Mouse (Mus musculus) embryo, embryonic 10 days (tissue): ENCODE results near the gene Rhbdd1.

Experiments used
- DNase-seq: peaks from one replicate; pipeline ENCODE4 v3.0.0-alpha.2; 2015; ENCODE audit warnings: low spot score

Rhbdd1 gene

DNA sequence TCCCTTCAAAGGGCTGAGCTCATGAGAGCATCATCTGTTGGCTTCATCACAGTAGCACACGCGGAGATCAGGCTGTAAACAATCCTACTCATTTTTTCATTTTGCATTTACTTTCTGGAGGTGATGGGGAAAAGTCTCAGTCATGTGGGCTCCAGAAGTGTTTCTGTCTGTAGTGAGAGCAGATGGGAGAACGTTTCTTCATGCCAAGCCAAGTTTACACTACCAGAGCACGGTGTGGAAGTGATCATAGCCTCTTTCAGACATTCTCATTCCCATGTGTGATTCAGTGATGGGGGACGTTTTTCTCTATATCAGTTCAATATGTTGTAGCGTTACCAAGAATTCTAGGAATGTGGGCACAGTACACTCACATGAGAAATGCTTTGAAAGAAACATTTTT lies 45.9 kb downstream of the Rhbdd1 start:
- DNase-seq = no peak

DNA sequence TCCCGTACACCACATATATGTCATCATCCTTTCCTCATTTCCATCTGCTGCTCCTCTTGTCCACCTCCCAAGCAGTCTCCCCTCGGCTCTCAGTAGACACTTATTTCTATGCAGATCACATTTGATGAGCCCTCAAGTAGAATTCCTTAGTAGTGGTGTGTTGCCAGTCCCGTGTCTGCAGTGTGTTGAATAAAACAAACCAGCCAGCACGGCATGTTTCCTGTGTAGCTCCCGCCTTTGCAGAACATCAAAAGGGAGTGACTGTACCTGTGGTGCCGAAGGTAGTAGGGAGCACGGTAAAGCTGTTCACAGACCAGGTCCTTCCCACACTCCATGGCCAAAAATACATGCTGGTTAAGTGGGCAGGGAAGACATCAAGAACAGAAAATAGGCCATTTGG lies 47.8 kb downstream of the Rhbdd1 start:
- no peak for DNase-seq

DNA sequence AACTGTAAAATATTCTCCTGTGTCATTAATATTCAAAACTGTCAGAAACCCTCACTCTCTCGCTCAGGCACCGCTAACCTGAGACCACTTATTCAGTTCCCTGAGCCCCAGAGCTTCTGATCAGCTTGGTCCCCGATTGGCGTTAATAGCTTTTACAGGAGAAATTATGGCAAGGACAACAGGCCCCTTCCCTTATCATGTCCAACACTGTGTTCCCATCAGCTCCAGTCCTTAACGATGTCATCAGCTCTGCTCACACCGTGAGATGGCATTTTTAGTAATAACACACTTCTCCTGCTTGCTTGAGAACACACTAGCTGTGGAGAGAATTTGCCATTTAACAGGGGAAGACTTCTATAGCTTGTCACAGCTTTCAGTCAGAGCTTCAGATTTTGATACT lies 48.2 kb downstream of the Rhbdd1 start:
- no peak for DNase-seq

DNA sequence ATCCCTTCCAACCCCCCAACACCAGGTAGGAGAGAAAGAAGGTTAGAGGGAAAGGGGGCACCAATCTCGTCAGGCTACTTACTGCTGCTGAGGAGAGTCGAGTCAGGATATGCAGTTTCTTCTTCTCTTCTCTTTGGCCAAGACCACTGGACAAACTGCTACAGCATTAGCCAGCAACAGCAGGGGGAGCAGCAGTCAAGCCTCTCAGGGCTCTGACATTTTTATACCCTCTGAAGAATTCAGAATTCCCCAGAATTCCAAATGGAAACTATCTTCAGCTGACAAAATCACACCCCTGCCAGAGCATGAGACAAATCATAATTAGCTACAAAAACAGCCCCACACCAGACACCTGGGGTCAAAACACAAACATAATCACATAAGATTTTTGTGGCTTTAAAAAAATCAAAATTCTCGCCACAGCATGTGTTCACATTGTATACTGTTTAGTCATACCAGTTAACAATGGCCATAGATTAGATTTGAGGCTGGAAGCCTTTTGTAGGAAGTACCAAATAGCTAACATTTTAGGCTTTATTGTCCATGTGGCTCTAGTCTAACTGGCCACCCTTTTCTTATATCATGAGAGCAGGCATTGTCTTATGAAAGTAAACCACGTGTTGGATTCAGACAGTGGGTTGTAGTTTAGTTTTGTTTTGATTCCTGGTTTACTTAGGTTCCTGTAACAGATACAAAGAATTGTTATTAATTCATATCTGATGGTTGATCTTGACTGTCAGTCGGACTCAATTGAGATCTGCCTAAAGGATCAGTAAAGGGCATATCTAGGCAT lies 55.6 kb downstream of the Rhbdd1 start:
- DNase-seq = no peak

DNA sequence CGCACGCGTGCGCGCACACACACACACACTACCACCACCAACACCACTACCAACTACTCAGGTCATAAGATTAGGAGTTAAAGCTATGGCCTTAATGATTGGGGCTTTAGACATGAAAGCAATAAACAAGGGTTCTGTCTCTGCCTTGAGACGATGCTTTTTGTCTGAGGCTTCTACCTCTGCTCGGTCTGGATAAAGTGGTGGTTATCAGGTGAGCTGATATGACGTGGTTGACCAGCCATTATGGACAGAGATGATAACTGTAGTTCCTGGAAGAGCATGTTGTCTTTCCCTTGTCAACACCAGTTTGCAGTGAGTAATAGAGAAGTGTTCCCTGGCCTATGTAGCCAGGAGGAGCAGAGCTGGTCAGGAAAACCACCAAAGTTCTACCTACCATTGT lies 57.7 kb downstream of the Rhbdd1 start:
- peak; percentile 11 for DNase-seq

DNA sequence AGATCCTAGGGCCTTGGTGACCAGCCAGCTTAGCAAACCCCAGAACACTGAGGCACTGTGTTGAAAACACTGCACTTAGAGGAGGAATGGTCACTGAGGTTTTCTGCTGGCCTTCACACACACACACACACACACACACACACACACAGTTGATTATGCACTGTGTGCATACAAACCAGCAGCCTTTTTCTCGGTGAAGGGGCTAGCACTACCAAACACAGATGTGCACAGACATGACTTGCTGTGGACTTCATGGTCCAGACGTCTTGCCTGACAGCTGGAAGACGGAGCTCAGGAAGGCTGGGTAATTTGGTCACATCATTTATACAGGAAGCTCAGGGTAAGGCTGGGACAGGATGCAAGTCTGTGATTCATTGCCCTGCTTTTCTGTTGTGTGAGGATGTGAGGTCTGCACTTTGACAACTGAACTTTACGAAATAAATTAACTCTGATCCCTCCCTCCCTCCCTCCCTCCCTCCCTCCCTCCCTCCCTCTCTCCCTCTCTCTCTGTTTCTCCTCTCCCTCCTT lies 58.6 kb downstream of the Rhbdd1 start:
- peak; percentile 50 for DNase-seq

DNA sequence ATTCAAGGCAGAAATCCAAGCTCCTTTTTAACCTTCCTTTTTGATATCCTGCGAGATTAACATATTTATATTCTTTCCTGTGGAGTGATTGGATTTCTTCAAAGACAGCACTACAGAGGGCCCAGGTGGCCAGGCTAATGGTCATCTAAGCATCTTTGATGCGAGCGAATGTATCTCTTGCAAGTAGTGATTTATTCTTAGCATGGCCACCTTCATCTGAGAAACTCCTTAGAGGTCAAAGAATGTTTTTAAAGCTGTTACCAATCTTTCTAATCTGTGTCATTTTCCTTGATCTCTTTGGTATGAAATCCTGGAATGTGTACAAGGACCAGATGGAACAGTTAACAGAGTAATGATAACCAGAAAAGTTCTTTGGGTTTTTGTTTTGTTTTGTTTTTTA lies 59.2 kb downstream of the Rhbdd1 start:
- peak; percentile 24 for DNase-seq

DNA sequence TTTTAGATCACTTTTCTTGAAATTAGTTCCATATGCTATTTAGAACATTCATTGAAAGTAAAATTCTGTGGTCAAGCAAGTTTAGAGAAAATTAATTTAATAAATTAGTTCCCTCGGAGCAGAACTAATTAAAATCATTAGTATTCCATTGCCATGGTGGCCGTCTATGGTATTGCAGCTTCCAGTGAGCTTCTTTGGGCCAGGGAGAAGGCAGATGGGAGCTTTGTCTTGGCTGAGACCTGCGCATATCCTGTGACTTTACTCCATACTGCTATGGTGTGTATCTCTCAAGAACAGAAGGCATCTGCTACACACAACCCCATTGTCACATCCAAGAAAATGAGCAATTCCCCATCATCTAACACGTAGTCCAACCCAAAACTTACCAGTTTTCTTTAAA lies 65.7 kb downstream of the Rhbdd1 start:
- no peak for DNase-seq

DNA sequence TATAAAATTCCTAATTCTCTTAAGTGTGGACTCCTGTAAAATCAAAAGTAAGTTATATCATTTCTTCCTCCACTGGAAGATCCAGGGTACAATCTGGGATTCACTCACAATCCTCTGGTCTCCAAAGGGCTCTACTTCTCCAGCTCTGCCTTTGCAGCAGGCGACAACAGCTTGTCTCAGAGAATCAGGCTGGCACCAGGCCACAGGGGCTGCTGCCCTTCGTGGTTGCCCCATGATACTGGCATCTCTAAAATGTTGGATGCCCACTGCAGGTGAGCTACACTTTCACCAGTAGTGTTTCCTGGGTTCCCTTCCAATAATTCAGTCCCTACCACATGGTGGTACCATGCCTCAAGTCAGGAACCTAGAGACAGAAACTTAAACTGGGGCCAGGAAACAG lies 67.9 kb downstream of the Rhbdd1 start:
- no peak for DNase-seq

DNA sequence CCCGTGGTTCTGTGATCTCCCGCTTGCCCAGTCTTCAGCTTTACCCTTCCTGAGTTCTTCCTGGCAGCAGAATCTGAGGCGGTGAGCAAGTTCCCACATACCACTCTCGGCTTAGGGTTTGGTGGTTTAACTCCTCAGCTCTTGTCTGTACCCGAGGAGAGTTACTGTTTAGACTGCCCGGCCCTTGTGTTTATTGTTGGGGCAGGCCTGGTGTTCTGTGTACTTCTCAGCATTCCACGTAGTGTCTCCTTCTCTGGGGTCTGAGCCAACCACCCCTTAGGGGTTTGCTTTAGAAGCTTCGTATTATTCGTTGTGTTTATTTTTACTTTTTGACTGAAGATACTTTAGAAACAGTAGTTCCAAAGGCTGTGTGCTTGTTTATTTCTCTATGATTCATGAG lies 68.8 kb downstream of the Rhbdd1 start:
- DNase-seq = no peak

DNA sequence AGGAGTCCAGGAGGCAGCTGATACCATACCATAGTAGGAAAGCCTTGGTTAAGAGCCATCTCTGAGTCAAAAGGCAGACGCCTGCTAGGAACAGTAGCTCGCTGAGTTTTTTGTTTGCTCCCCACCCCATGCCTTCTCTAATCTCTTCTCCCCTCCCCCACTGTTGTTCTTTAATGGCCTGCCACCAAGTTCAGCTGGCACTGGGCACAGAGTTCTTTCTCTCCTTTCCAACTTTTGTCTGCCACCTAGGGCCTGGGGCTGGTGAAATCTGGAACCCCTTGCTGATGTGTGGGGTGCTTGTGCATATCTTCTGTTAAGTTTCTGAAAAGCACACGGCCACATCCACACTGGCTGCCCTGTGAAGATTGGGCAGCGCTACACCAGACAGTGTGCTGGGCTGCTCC lies 69.6 kb downstream of the Rhbdd1 start:
- DNase-seq = no peak

DNA sequence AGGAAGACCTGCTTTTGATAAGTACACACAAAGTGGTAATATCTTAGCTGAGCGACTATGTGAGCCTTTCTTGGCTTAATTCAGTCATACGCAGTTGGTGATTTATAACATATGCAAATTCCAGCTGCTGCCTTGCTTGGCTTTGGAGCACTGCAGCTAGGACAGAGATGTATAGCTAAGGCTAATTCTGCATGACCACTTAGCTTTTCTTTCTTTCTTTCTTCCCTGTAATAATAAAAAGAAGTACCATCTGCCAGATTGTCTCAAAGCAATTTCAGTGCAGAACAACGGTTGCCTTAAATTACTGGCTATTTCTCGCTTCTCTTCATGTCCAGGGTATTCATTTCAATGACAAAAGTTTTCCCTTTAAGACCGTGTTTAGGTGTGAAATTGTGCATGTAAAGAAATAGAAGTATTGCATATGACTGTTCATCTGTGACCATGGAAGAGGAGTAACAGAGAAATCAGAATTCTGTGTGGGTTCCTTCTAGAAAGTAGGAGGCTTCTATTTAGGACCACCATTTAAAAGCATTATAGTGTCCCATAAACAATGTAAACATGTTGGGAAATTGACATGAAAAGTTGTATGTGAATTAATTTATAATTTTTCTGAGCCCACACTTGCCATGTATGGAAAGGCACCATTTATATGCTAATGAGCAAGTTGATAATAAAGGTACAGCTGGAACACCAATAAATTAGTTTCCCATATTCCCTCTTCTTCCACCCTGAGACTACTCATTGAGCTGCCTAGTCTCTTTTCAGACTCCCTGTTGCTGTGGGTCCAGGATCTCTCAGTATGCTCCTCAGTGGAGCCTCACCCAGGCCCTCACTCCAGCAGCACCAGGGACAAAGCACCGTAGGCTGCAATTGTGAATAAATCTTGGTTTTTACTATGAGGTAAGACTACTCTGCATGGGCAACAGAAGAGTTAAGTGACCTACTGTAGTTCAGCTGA lies 70.8 kb downstream of the Rhbdd1 start:
- DNase-seq = peak; percentile 21

DNA sequence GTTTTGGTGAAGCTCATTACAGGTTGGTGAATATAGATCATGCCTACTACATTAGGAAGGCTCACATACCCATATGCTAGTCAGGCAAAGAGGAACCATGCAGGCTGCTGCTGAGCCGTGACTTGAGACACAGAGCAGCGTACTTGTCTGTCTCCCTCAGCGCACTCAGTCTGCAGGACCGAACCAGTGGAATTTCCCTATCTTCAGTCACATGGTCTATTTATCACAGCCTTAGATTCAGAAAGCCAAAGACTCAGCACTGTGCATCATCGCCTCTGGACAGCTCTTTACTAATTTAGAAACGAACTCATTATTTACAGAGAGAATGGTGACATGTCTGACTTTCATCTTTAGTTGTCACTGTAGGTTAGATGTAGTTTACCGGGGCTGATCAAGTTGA lies 73.1 kb downstream of the Rhbdd1 start:
- DNase-seq = no peak

DNA sequence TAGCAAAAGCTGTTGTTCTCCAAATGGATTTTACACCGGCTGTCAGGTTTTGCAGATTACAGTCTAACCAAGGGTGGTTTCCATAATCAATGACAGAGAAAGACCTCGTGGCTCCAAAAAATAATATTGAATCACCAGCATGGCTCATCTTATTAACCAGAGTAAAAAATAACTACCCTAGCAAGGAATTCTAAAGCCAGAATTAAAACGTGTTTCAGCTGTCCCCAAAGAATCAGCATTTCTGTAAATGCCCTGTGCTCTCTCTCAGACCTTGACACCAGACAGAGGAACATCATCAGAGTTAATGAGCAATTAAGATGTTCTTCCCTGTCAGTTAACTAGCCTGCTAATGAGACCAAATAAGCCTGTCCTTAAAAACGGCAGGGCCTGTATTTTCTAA lies 79.1 kb downstream of the Rhbdd1 start:
- DNase-seq = no peak

DNA sequence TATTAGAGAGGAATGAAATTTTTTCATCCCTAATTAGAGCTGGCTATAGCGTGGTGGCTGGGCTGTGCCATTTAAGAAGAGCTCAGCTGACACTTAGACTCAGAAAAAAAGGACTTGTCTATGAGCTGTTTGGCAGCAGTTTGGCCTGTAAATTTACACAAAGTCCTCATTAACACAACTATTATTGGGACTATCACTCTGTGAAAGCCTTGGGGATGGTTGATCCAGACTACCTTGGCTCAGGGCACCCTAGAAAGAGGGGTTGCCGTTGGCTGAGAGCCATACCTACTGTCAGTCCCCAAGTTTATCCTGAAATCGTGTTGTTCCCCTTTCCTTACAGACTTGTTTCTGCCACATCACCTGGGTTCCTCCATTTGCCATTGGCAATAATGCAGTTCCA lies 91.5 kb downstream of the Rhbdd1 start:
- DNase-seq = no peak

DNA sequence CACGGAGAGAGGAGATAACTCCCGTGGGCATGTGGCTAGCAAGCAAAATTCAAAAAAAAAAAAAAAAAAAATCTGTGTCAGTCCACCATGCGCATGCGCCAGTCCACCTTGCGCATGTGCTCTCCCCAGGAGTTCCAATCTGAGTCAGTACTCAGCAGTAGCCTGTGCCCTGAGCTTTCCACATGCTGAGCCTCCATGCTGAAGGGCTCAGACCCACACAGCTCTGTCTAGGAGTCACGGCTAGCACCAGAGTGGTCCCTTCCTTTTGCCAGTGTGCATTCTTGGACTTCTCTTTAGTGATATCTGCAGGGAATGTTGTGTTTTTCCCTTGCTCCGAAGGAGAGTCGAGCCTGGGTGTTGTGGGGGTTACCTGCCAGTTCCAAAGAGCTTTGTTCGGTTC lies 93.0 kb downstream of the Rhbdd1 start:
- DNase-seq = no peak

DNA sequence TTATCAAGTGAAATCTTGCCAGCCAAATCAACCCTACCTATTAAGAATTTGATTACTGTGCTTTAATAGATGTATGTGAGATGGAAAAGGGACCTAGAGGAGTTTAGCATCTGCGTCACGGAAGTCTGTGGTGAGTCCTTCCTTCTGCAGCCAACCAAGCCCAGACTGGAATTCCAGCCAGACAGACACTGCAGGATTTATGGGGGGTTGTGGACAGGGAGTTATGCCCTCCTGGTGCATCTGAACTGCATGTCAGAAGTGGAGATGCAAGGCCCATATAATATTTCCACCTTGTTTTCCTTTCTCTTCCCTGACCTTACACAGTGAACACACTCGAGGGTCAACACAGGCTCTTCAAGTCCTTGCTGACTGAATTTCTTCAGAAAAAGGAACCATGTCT lies 94.3 kb downstream of the Rhbdd1 start:
- DNase-seq = peak; percentile 11

DNA sequence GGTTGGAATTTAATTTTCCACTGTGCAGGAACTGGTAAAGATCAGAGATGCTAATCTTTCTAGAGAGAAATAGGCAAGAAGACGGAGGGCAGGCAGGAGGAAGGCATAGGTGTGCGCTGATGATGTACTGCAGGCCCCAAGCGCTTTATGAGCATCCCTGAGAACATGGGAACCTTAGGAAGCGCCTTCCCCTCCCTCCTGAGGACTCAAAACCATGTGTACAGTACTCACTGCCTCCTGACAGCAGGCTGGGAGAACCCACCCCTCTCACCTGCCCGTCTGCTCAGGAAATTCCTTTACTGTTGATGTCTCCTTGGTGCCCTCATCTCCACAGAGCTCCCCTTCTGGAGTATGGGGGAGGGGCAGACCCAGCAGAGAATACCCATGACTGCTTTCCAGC lies 95.3 kb downstream of the Rhbdd1 start:
- no peak for DNase-seq

DNA sequence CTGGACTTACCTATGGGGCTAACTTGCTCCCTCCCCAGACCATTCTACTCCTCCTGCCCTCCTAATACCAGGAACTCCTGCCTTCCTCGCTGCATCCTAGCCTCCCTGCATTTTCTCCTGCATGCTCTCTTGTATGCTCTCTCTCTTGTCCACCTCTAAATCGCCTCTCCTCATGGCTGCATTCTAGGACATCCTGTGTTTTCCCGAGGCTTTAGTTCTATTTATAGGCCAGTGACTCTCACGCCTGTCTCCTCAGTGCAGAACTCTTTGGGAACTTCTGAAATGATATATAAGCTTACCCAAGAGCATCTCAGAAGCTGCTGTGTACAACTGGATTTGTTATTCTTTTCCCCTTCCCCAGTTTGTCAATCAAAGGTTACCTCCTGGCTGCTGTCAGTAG lies 95.8 kb downstream of the Rhbdd1 start:
- DNase-seq = no peak

DNA sequence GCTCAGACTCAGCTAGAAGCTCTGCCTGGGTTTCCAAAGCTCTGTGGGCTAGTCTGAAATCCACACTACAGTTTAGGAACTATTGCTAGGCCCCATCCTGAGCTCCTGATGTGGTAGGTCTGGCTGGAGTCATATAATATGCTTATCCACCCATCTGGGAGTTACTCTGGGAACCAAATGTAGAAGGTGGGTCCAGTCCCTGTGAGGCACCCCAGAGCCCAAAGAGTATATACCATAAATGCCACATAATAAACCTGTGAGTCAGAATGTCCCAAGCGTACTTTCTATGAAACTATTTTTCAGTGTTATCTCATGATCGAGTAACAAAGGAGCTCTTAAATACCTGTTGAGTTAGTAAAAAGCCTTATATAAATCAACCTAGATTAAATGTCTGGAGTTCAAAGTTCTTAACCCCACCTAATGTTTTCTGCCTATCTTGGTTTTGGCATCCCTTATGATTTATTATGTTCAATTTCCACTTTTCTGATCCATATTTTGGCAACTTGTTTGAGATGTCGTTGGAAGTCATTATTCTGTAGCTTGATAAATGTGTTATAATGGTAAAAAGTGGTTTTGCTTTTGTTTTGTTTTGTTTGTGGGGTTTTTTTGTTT lies 98.3 kb downstream of the Rhbdd1 start:
- no peak for DNase-seq

DNA sequence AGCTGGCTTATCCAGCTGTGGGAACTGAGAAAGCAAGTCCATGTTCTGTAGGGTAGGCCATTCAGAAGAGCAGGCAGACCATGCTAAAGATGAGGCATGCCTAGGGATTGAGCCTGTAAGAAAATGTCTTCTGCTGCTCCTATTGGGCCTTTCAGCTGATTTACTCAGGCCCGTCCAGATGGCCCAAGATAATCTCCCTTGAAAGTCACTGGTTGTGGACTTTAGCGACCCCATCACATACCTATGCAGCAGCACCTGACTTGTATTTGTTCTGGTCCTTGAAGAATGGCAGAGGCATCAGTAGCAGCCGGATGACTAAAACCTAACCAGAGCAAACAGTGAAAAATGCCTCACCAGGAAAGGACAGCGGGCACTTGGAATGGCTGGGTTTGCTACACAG lies 99.4 kb downstream of the Rhbdd1 start:
- no peak for DNase-seq

DNA sequence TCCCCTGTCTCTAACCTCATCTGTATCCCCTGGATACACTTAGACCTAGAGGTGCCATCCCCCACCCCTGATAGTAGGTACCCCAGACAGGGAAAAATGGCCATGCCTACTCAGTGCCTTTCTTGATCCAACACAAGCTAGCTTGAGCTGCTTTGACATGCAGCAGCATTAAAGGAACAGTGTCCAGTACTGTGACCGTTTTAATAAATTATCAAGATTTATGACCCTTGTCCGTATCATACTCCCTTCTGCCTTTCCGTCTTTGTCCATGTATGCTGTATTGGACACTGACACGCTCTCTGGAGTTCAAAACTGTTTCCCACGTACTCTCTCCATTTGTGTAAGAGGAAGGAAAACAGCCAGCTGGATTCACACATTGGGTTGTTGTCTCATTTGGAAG lies 111.5 kb downstream of the Rhbdd1 start:
- DNase-seq = no peak

DNA sequence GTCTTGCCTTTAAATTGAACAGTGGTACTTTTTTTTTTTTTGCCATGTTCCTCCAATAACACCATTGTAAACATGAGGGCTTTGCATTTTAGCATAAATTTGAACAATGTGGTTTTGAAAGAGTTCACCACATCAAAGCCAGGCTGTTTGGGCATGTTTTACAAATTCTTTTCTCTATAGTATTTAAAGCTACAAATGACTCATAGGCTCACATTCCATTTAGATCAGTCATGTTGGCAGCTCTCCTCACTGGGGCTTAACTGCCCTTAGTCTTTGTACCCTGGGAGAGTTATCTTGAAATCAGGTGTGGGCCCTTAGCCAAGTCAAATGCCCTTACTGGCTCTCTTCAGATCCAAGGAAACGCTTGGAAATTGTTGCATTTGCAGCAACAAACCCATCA lies 112.8 kb downstream of the Rhbdd1 start:
- no peak for DNase-seq
